Mouse (Mus musculus): Measurements from ENCODE around the gene Slc9a1. TPM values are rescaled to one million over a fixed set of nuclear protein-coding genes. Genes with fewer than 3 reads are reported as not detected.

The Slc9a1 gene
- total RNA-seq, 2 experiments from 2014 or later: 13.7 to 18.4 TPM

- no peak for ATAC-seq (replicated peaks; ENCODE audit: low FRiP score, poor library complexity, severe bottlenecking)
Observed at GRCm38 (mm10) chr4:133463184-133463583, 93.7 kb downstream of the Slc9a1 start.

GRCm38 (mm10) chr4:133468080-133468479 lies 98.6 kb downstream of the Slc9a1 start:
- peak; percentile 78; the same call in 1 of the 2 replicates for ATAC-seq (replicated peaks; ENCODE audit: low FRiP score, poor library complexity, severe bottlenecking)

GRCm38 (mm10) chr4:133469122-133469521 lies 99.6 kb downstream of the Slc9a1 start:
- no peak for ATAC-seq (replicated peaks; ENCODE audit: low FRiP score, poor library complexity, severe bottlenecking)

- ATAC-seq (replicated peaks; ENCODE audit: low FRiP score, poor library complexity, severe bottlenecking): no peak
Observed at GRCm38 (mm10) chr4:133471135-133471821, 101.8 kb downstream of the Slc9a1 start.

Other genes with a start within 250 kb of the Slc9a1 start
- gene Wasf2, start 239.2 kb upstream of the Slc9a1 start, total RNA-seq (2015; ENCODE audit: low replicate concordance): 79.6 and 83.6 TPM in 2 replicates
- gene Wasf2, start 239.2 kb upstream of the Slc9a1 start, total RNA-seq (2017; ENCODE audit: low replicate concordance): 59.7 and 73.7 TPM in 2 replicates
- gene Cd164l2, start 157.6 kb upstream of the Slc9a1 start, total RNA-seq (2015; ENCODE audit: low replicate concordance): not detected in 2 replicates
- not detected in 2 replicates for gene Cd164l2, start 157.6 kb upstream of the Slc9a1 start, total RNA-seq (2017; ENCODE audit: low replicate concordance)
- gene Gpr3, start 157.2 kb upstream of the Slc9a1 start, total RNA-seq (2015; ENCODE audit: low replicate concordance): not detected in 2 replicates
- not detected in 2 replicates for gene Gpr3, start 157.2 kb upstream of the Slc9a1 start, total RNA-seq (2017; ENCODE audit: low replicate concordance)
- gene Map3k6, start 128.9 kb upstream of the Slc9a1 start, total RNA-seq (2015; ENCODE audit: low replicate concordance): 4.2 TPM in 1 of 2 replicates, not detected in the other
- 8.1 TPM in 1 of 2 replicates, not detected in the other for gene Map3k6, start 128.9 kb upstream of the Slc9a1 start, total RNA-seq (2017; ENCODE audit: low replicate concordance)
- gene Sytl1, start 106.6 kb upstream of the Slc9a1 start, total RNA-seq (2015; ENCODE audit: low replicate concordance): 0.84 TPM in 1 of 2 replicates, not detected in the other
- gene Sytl1, start 106.6 kb upstream of the Slc9a1 start, total RNA-seq (2017; ENCODE audit: low replicate concordance): 1.8 TPM in 1 of 2 replicates, not detected in the other
- gene Tmem222, start 91.9 kb upstream of the Slc9a1 start, total RNA-seq (2015; ENCODE audit: low replicate concordance): 5.0 and 10.1 TPM in 2 replicates
- gene Tmem222, start 91.9 kb upstream of the Slc9a1 start, total RNA-seq (2017; ENCODE audit: low replicate concordance): 9.8 and 11.3 TPM in 2 replicates
- gene Wdtc1, start 16.2 kb upstream of the Slc9a1 start, total RNA-seq (2015; ENCODE audit: low replicate concordance): 16.2 and 28.5 TPM in 2 replicates
- gene Wdtc1, start 16.2 kb upstream of the Slc9a1 start, total RNA-seq (2017; ENCODE audit: low replicate concordance): 9.0 and 10.1 TPM in 2 replicates
- gene Tent5b, start 110.4 kb downstream of the Slc9a1 start, total RNA-seq (2015; ENCODE audit: low replicate concordance): not detected in 2 replicates
- not detected in 2 replicates for gene Tent5b, start 110.4 kb downstream of the Slc9a1 start, total RNA-seq (2017; ENCODE audit: low replicate concordance)
- not detected in 2 replicates for gene Trnp1, start 128.8 kb downstream of the Slc9a1 start, total RNA-seq (2015; ENCODE audit: low replicate concordance)
- gene Trnp1, start 128.8 kb downstream of the Slc9a1 start, total RNA-seq (2017; ENCODE audit: low replicate concordance): not detected in 2 replicates
- gene Kdf1, start 149.3 kb downstream of the Slc9a1 start, total RNA-seq (2015; ENCODE audit: low replicate concordance): not detected in 2 replicates
- not detected in 2 replicates for gene Kdf1, start 149.3 kb downstream of the Slc9a1 start, total RNA-seq (2017; ENCODE audit: low replicate concordance)
- 57.3 and 70.0 TPM in 2 replicates for gene Nudc, start 176.3 kb downstream of the Slc9a1 start, total RNA-seq (2015; ENCODE audit: low replicate concordance)
- gene Nudc, start 176.3 kb downstream of the Slc9a1 start, total RNA-seq (2017; ENCODE audit: low replicate concordance): 55.3 and 88.5 TPM in 2 replicates
- gene Nr0b2, start 183.7 kb downstream of the Slc9a1 start, total RNA-seq (2015; ENCODE audit: low replicate concordance): not detected in 2 replicates
- gene Nr0b2, start 183.7 kb downstream of the Slc9a1 start, total RNA-seq (2017; ENCODE audit: low replicate concordance): not detected in 2 replicates
- gene Gpatch3, start 205.0 kb downstream of the Slc9a1 start, total RNA-seq (2015; ENCODE audit: low replicate concordance): 1.7 and 3.6 TPM in 2 replicates
- gene Gpatch3, start 205.0 kb downstream of the Slc9a1 start, total RNA-seq (2017; ENCODE audit: low replicate concordance): 4.1 and 19.7 TPM in 2 replicates
- 4.2 and 12.3 TPM in 2 replicates for gene Gpn2, start 214.7 kb downstream of the Slc9a1 start, total RNA-seq (2015; ENCODE audit: low replicate concordance)
- 4.2 and 5.0 TPM in 2 replicates for gene Gpn2, start 214.7 kb downstream of the Slc9a1 start, total RNA-seq (2017; ENCODE audit: low replicate concordance)
- gene Sfn, start 232.5 kb downstream of the Slc9a1 start, total RNA-seq (2015; ENCODE audit: low replicate concordance): 2.9 TPM in 1 of 2 replicates, not detected in the other
- gene Sfn, start 232.5 kb downstream of the Slc9a1 start, total RNA-seq (2017; ENCODE audit: low replicate concordance): 0.64 TPM in 1 of 2 replicates, not detected in the other

Measured in erythroid progenitor cell, adult 5-6 weeks (primary cell).